Mouse (Mus musculus) layer of hippocampus, adult 2 months (tissue): ENCODE measurements around the gene March4. TPM values are rescaled to one million over a fixed set of nuclear protein-coding genes. Genes with fewer than 3 reads are reported as not detected.

Experiments used
- DNase-seq, 2 experiments: peaks; one replicate each; pipeline ENCODE4 v3.0.0; 2022; ENCODE audit warnings: low spot score in 2 of 2
- H3K27ac ChIP-seq: fragments of 200-600 bp; 2 replicates; pipeline ENCODE4 v1.8.1; 2022
- H3K4me3 ChIP-seq: fragments of 200-600 bp; 2 replicates; pipeline ENCODE4 v1.8.1; 2022; ENCODE audit warnings: mild to moderate bottlenecking
- CTCF ChIP-seq: fragments of 200-600 bp; conservative IDR thresholded peaks from 2 replicates; pipeline ENCODE4 v1.8.1; 2022; ENCODE audit warnings: antibody characterized with exemption, mild to moderate bottlenecking, moderate library complexity
- total RNA-seq, 2 experiments: library from RNA; stranded (reverse); gene quantifications; 2 replicates each; pipeline ENCODE4 v1.2.3; 2021

The March4 gene
- total RNA-seq, 2 experiments from 2014 or later = 17.6 to 19.7 TPM

- no peak for TF ChIP-seq CTCF
- H3K27ac ChIP-seq = no peak overlapping the region
- no peak for DNase-seq
- H3K4me3 ChIP-seq = no peak overlapping the region
These were observed 27.7 kb upstream of the March4 start for GRCm38 (mm10) chr1:72564334-72564962.

DNA sequence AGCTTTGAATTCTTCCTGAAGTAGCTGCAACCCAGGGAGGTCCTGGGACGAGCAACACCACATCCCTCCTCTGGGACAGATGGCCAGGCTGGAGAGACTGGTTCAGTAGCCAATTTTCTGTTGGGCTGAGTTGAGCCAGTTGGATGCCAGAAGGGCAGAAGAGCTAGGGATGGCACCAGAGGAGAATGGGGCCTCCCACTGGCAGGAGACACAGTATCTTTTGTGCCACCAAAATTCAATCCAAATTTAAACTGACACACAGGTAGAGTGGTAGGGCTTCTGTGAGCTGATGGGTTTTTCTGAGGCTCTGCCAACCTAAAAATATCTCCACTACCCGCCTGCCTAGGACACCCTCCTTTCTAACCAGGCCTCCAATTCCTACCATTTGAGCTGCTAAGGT is 21.9 kb upstream of the March4 start:
- no peak for TF ChIP-seq CTCF

DNA sequence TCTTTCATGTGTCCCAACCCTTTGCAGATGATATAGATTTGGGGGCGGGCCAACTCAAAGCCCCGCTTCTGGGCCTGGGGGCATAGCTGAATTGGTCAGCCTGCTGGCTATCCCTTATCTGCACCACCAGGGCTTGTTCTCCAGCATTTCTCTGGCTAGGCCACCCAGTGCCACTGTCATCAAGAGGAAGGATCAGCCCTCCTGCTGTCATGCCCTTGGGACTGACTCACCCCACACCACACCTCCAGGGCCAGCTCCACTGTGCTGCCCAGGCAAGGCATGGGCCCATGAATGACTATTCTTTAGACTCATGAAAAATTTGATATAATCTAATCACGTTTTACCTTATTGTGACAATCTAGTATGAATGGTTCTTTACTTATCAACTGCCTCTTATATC is 19.7 kb upstream of the March4 start:
- TF ChIP-seq CTCF = no peak
- Histone ChIP-seq H3K4me3 (no peak overlapping the region), H3K27ac (no peak overlapping the region)
- DNase-seq = no peak

More for the DNA sequence above, 21.9 kb upstream of the March4 start:
- H3K27ac ChIP-seq = no peak overlapping the region
- no peak for DNase-seq
- no peak overlapping the region for H3K4me3 ChIP-seq

GRCm38 (mm10) chr1:72550317-72550716 is 13.6 kb upstream of the March4 start:
- Histone ChIP-seq H3K4me3 (no peak overlapping the region), H3K27ac (no peak overlapping the region)
- no peak for TF ChIP-seq CTCF
- no peak for DNase-seq

GRCm38 (mm10) chr1:72538266-72538665 is 1.5 kb upstream of the March4 start:
- TF ChIP-seq CTCF = no peak
- DNase-seq = no peak
- Histone ChIP-seq H3K27ac (no peak overlapping the region; the same call in 1 of the 2 replicates), H3K4me3 (no peak overlapping the region)

- no peak for TF ChIP-seq CTCF
- peak overlapping the region; percentile 95 for H3K27ac ChIP-seq
- peak; percentile 36 to 38 for DNase-seq
- peak overlapping the region; percentile 79 for H3K4me3 ChIP-seq
These were observed 782 bp downstream of the March4 start for GRCm38 (mm10) chr1:72535725-72536571.

- DNase-seq = no peak
- peak; percentile 66 for TF ChIP-seq CTCF
- Histone ChIP-seq H3K4me3 (peak overlapping the region; percentile 79), H3K27ac (no peak overlapping the region)
These were observed 3.3 kb downstream of the March4 start for GRCm38 (mm10) chr1:72533439-72533838.

GRCm38 (mm10) chr1:72532926-72533325 is 3.8 kb downstream of the March4 start:
- no peak for DNase-seq
- peak overlapping the region; percentile 79 for H3K4me3 ChIP-seq
- H3K27ac ChIP-seq = no peak overlapping the region
- no peak for TF ChIP-seq CTCF

DNA sequence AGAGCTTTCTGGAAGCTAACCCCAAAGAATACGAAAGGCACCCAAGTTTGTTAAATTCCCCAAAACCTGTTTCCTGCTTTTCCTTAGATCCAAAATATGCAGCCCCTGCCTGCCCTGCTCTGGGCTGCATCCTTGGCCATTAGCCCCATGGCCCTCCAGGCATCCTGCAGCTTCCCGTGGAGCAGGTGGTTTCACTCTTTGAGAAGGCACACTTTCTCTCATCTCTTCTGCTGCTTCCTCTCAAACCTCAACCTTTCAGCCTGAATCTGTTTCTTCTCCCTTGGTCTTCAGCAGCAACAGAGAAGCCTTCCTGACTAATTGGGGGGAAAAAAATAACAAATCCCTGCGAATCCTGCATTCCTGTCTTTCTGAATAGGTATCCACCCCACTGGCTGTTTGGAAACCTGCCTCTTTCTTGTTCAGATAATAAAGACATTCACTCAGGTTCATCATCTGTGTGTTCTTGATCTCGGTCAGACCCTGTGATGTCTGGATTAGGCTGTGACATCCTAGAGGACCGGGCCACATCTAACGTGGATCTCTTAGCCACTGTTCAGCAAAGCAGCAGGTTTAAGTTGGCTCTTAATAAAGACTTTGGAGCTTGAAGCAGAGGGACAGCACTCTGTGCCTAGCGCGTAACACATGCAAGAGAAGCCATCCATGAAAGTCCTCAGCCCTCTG is 6.1 kb downstream of the March4 start:
- DNase-seq = no peak
- no peak overlapping the region for H3K27ac ChIP-seq
- no peak overlapping the region for H3K4me3 ChIP-seq
- TF ChIP-seq CTCF = no peak

GRCm38 (mm10) chr1:72529192-72529591 is 7.5 kb downstream of the March4 start:
- no peak overlapping the region for H3K27ac ChIP-seq
- no peak for TF ChIP-seq CTCF
- no peak for DNase-seq

GRCm38 (mm10) chr1:72523601-72524000 is 13.1 kb downstream of the March4 start:
- H3K27ac ChIP-seq = no peak overlapping the region
- no peak for DNase-seq
- no peak overlapping the region for H3K4me3 ChIP-seq
- no peak for TF ChIP-seq CTCF

More at GRCm38 (mm10) chr1:72529192-72529591, 7.5 kb downstream of the March4 start:
- no peak overlapping the region for H3K4me3 ChIP-seq

GRCm38 (mm10) chr1:72510778-72511520 is 25.8 kb downstream of the March4 start:
- no peak for TF ChIP-seq CTCF
- Histone ChIP-seq H3K4me3 (no peak overlapping the region), H3K27ac (no peak overlapping the region)
- no peak for DNase-seq
